Mouse (Mus musculus): ENCODE measurements around the gene Msl2. TPM values are rescaled to one million over a fixed set of nuclear protein-coding genes. Genes with fewer than 3 reads are reported as not detected.
A peak's percentile ranks its signal among the peaks of the same experiment; 100 is the strongest.

Msl2 gene
- polyA plus RNA-seq, 1 experiment from 2014 or later, result 4.7 TPM

DNA sequence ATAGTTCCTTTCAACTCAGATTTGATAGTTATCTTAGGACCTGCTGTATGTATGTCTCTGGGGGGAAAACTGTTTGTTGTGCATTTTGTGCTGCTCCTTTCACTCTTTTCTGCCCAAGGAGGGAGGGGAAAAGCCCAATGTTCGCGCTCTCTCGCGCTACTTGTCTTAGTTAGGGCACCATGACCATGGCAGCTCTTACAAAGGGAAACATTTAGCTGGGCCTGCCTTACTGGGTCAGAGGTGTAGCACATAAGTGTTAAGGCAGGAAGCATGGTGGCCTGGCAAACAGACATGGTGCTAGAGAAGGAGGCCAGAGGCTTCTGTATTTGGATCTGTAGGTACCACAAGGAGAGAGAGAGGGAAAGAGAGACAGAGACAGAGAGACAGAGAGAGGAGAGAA is 4.7 kb downstream of the Msl2 start:
- no peaks in the 10 kb centered on the region for H3K9me3 ChIP-seq (ENCODE audit: control insufficient read depth, low read length)
- no peaks in the 10 kb centered on the region for H3K27me3 ChIP-seq (replicated peaks; ENCODE audit: control insufficient read depth, insufficient read depth, low read length)
- ATAC-seq (replicated peaks; ENCODE audit: low FRiP score) (no peak), DNase-seq (ENCODE audit: low spot score) (no peak)
- peaks cover 20% of the 10 kb centered on the region for H3K4me1 ChIP-seq (replicated peaks; ENCODE audit: control insufficient read depth, insufficient read depth, low read length)
- no peaks in the 10 kb centered on the region for H3K36me3 ChIP-seq (ENCODE audit: control insufficient read depth, insufficient read depth, low read length)
- WGBS, result 62% methylated on average over 4 of the region's 4 CpGs
- peak overlapping the region; percentile 68 for H3K4me2 ChIP-seq
- no peak overlapping the region for H3K27ac ChIP-seq (ENCODE audit: low read depth, low read length)
- peak overlapping the region; percentile 36 for H3K4me3 ChIP-seq (ENCODE audit: low read depth, low read length)
- peak overlapping the region; percentile 38; the same call in 1 of the 2 replicates for H3K9ac ChIP-seq (ENCODE audit: low read depth, low read length)

DNA sequence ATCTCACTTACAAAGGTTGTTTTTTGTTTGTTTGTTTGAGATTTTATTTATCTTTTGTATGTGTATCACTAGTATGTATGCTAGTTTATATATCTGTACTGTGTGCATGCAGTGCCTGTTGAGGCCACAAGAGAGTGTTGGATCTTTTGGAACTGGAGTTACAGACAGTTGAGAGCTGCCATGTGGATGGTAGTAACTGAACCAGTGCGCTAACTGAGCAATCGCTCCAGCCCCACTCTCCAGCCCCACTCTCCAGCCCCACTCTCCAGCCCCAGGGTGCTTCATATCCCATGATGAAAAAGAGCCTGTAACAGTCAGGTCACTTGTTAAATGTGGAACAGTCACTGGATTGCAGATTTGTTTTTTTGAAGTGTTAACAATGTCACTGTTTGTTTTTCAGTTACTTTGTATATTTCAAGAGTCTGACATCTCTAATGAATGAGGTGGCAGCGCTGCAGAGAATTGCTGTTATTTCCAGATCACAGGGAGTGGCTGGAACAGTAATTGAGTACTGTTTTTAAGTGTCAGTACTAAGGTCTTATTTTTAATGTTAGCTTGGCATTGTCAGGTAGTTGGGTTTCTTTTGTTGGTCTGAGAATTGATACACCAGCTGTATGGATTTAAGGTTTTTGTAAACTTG is 6.3 kb downstream of the Msl2 start:
- Histone ChIP-seq H3K9ac (ENCODE audit: low read depth, low read length) (no peak overlapping the region), H3K4me2 (peak overlapping the region; percentile 68), H3K4me3 (ENCODE audit: low read depth, low read length) (no peak overlapping the region), H3K9me3 (ENCODE audit: control insufficient read depth, low read length) (no peaks in the 10 kb centered on the region), H3K36me3 (ENCODE audit: control insufficient read depth, insufficient read depth, low read length) (no peaks in the 10 kb centered on the region), H3K4me1 (replicated peaks; ENCODE audit: control insufficient read depth, insufficient read depth, low read length) (peaks cover 20% of the 10 kb centered on the region), H3K27me3 (replicated peaks; ENCODE audit: control insufficient read depth, insufficient read depth, low read length) (no peaks in the 10 kb centered on the region), H3K27ac (ENCODE audit: low read depth, low read length) (no peak overlapping the region)
- no peak for DNase-seq (ENCODE audit: low spot score)
- ATAC-seq (replicated peaks; ENCODE audit: low FRiP score), result no peak
- WGBS, result 74% methylated on average over 3 of the region's 3 CpGs

DNA sequence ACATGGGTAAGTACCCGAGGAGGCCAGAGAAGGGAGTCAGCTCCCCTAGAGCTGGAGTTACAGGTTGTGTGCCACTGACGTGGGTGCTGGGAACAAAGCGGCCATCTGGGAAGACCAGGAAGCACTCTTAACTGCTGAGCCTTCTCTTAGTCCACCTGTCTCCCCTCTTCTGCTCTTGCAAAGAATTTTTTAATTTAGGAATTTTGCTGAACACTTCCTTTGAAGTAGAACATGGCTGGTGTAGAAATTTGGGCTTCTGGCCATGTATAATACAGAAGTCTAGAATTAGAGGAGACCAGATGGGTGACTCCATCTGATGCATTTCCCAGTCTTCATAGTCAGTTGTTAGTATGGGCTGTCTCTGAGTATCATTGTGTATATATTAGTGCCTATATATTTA is 9.8 kb downstream of the Msl2 start:
- H3K4me3 ChIP-seq (ENCODE audit: low read depth, low read length), result no peak overlapping the region
- DNase-seq (ENCODE audit: low spot score), result no peak
- no peak for ATAC-seq (replicated peaks; ENCODE audit: low FRiP score)

GRCm38 (mm10) chr9:101095425-101095824 is 21.5 kb downstream of the Msl2 start:
- ATAC-seq (replicated peaks; ENCODE audit: low FRiP score), result no peak
- peaks cover 6% of the 10 kb centered on the region for H3K36me3 ChIP-seq (ENCODE audit: control insufficient read depth, insufficient read depth, low read length)
- peaks cover 5% of the 10 kb centered on the region; the same call in 1 of the 2 replicates for H3K9me3 ChIP-seq (ENCODE audit: control insufficient read depth, low read length)
- WGBS, result 90% methylated on average over 4 of the region's 4 CpGs
- no peaks in the 10 kb centered on the region for H3K27me3 ChIP-seq (replicated peaks; ENCODE audit: control insufficient read depth, insufficient read depth, low read length)
- H3K4me3 ChIP-seq (ENCODE audit: low read depth, low read length), result no peak overlapping the region
- H3K4me1 ChIP-seq (replicated peaks; ENCODE audit: control insufficient read depth, insufficient read depth, low read length), result peaks cover 8% of the 10 kb centered on the region
- H3K9ac ChIP-seq (ENCODE audit: low read depth, low read length), result no peak overlapping the region
- no peak overlapping the region for H3K4me2 ChIP-seq
- H3K27ac ChIP-seq (ENCODE audit: low read depth, low read length), result no peak overlapping the region
- DNase-seq (ENCODE audit: low spot score), result no peak

More for the DNA sequence above, 9.8 kb downstream of the Msl2 start:
- H3K27ac ChIP-seq (ENCODE audit: low read depth, low read length), result no peak overlapping the region
- H3K4me1 ChIP-seq (replicated peaks; ENCODE audit: control insufficient read depth, insufficient read depth, low read length), result peaks cover 11% of the 10 kb centered on the region
- H3K27me3 ChIP-seq (replicated peaks; ENCODE audit: control insufficient read depth, insufficient read depth, low read length), result no peaks in the 10 kb centered on the region
- WGBS, result 82% methylated on average over 3 of the region's 3 CpGs
- no peaks in the 10 kb centered on the region for H3K9me3 ChIP-seq (ENCODE audit: control insufficient read depth, low read length)
- H3K9ac ChIP-seq (ENCODE audit: low read depth, low read length), result no peak overlapping the region
- no peaks in the 10 kb centered on the region for H3K36me3 ChIP-seq (ENCODE audit: control insufficient read depth, insufficient read depth, low read length)
- no peak overlapping the region for H3K4me2 ChIP-seq

DNA sequence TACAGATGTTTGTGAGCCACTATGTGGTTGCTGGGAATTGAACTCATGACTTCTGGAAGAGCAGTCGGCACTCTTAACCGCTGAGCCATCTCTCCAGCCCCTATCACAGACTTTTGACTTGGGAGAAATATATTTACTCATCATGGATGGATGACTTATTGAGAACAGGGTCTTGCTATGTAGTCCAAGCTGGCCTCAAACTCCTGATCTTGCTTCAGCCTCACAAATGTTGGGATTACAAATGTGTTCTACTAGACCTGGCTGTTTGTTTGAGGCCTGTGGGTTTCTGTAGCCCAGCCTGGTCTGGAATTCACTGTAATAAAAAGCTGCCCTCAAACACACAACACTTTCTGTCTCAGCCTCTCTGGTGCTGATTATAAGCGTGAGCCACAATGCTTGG is 22.6 kb downstream of the Msl2 start:
- H3K4me2 ChIP-seq, result no peak overlapping the region
- DNase-seq (ENCODE audit: low spot score) (no peak), ATAC-seq (replicated peaks; ENCODE audit: low FRiP score) (no peak)
- H3K9me3 ChIP-seq (ENCODE audit: control insufficient read depth, low read length), result peaks cover 5% of the 10 kb centered on the region; the same call in 1 of the 2 replicates
- peaks cover 8% of the 10 kb centered on the region for H3K4me1 ChIP-seq (replicated peaks; ENCODE audit: control insufficient read depth, insufficient read depth, low read length)
- H3K27me3 ChIP-seq (replicated peaks; ENCODE audit: control insufficient read depth, insufficient read depth, low read length), result no peaks in the 10 kb centered on the region
- H3K9ac ChIP-seq (ENCODE audit: low read depth, low read length), result no peak overlapping the region
- H3K36me3 ChIP-seq (ENCODE audit: control insufficient read depth, insufficient read depth, low read length), result peaks cover 16% of the 10 kb centered on the region
- no peak overlapping the region for H3K4me3 ChIP-seq (ENCODE audit: low read depth, low read length)
- 96% methylated on average over 3 of the region's 3 CpGs for WGBS
- no peak overlapping the region for H3K27ac ChIP-seq (ENCODE audit: low read depth, low read length)

DNA sequence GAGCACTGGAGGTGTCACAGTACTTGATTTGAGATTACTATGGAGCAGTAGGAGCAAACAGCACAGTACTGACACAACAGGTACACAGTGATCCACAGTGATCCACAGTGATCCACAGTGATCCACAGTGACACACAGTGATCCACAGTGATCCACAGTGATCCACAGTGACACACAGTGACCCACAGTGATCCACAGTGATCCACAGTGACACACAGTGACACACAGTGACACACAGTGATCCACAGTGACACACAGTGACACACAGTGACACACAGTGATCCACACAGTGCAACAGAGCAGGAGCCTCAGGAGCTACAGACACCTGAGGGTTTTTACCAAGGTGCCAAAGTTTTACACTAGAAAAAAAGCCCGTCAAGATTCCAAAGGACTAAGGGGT is 23.6 kb downstream of the Msl2 start:
- H3K27ac ChIP-seq (ENCODE audit: low read depth, low read length), result no peak overlapping the region
- no peak overlapping the region for H3K4me2 ChIP-seq
- DNase-seq (ENCODE audit: low spot score) (no peak), ATAC-seq (replicated peaks; ENCODE audit: low FRiP score) (no peak)
- H3K4me3 ChIP-seq (ENCODE audit: low read depth, low read length), result no peak overlapping the region
- peaks cover 5% of the 10 kb centered on the region; the same call in 1 of the 2 replicates for H3K9me3 ChIP-seq (ENCODE audit: control insufficient read depth, low read length)
- peaks cover 18% of the 10 kb centered on the region for H3K36me3 ChIP-seq (ENCODE audit: control insufficient read depth, insufficient read depth, low read length)
- H3K4me1 ChIP-seq (replicated peaks; ENCODE audit: control insufficient read depth, insufficient read depth, low read length), result peaks cover 8% of the 10 kb centered on the region
- 60% methylated on average over 1 of the region's 1 CpGs for WGBS
- H3K27me3 ChIP-seq (replicated peaks; ENCODE audit: control insufficient read depth, insufficient read depth, low read length), result no peaks in the 10 kb centered on the region
- no peak overlapping the region for H3K9ac ChIP-seq (ENCODE audit: low read depth, low read length)

- 78% methylated on average over 6 of the region's 6 CpGs for WGBS
- no peak for DNase-seq (ENCODE audit: low spot score)
- no peak for ATAC-seq (replicated peaks; ENCODE audit: low FRiP score)
- no peak overlapping the region for H3K27ac ChIP-seq (ENCODE audit: low read depth, low read length)
- H3K4me2 ChIP-seq, result no peak overlapping the region
- no peaks in the 10 kb centered on the region for H3K27me3 ChIP-seq (replicated peaks; ENCODE audit: control insufficient read depth, insufficient read depth, low read length)
- no peak overlapping the region for H3K4me3 ChIP-seq (ENCODE audit: low read depth, low read length)
- peaks cover 18% of the 10 kb centered on the region for H3K36me3 ChIP-seq (ENCODE audit: control insufficient read depth, insufficient read depth, low read length)
- peaks cover 5% of the 10 kb centered on the region; the same call in 1 of the 2 replicates for H3K9me3 ChIP-seq (ENCODE audit: control insufficient read depth, low read length)
- no peak overlapping the region for H3K9ac ChIP-seq (ENCODE audit: low read depth, low read length)
- peaks cover 8% of the 10 kb centered on the region for H3K4me1 ChIP-seq (replicated peaks; ENCODE audit: control insufficient read depth, insufficient read depth, low read length)
Observed at GRCm38 (mm10) chr9:101099445-101099844, 25.5 kb downstream of the Msl2 start.

DNA sequence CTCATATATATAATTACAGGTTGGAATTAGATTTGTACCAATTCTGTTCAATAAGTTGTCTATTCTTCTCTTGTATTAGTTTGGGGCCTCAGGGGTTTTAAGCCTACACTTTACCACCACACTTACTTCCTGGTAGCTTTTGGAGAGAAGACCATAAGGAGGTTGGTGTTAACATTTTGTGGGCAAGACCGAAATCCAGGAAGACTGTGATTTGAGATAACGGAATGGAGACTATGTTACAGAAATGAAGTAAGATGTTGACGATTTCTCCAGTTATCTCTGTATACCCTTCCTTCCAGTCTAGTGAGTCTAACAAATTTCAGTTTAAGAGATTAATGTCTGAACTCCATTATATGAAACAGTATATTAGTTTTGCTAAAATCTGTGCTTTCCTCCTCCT is 26.3 kb downstream of the Msl2 start:
- ATAC-seq (replicated peaks; ENCODE audit: low FRiP score), result no peak
- no peak for DNase-seq (ENCODE audit: low spot score)
- 50% methylated on average over 3 of the region's 3 CpGs for WGBS
- Histone ChIP-seq H3K27me3 (replicated peaks; ENCODE audit: control insufficient read depth, insufficient read depth, low read length) (no peaks in the 10 kb centered on the region), H3K4me2 (no peak overlapping the region), H3K27ac (ENCODE audit: low read depth, low read length) (no peak overlapping the region), H3K4me1 (replicated peaks; ENCODE audit: control insufficient read depth, insufficient read depth, low read length) (peaks cover 8% of the 10 kb centered on the region), H3K9ac (ENCODE audit: low read depth, low read length) (no peak overlapping the region), H3K4me3 (ENCODE audit: low read depth, low read length) (no peak overlapping the region), H3K36me3 (ENCODE audit: control insufficient read depth, insufficient read depth, low read length) (peaks cover 18% of the 10 kb centered on the region), H3K9me3 (ENCODE audit: control insufficient read depth, low read length) (peaks cover 5% of the 10 kb centered on the region; the same call in 1 of the 2 replicates)

- ATAC-seq (replicated peaks; ENCODE audit: low FRiP score), result no peak
- H3K36me3 ChIP-seq (ENCODE audit: control insufficient read depth, insufficient read depth, low read length), result peaks cover 18% of the 10 kb centered on the region
- WGBS, result 97% methylated on average over 8 of the region's 8 CpGs
Observed at GRCm38 (mm10) chr9:101101547-101101946, 27.6 kb downstream of the Msl2 start.

More at GRCm38 (mm10) chr9:101101547-101101946, 27.6 kb downstream of the Msl2 start:
- no peak overlapping the region for H3K4me3 ChIP-seq (ENCODE audit: low read depth, low read length)
- no peak for DNase-seq (ENCODE audit: low spot score)
- H3K4me1 ChIP-seq (replicated peaks; ENCODE audit: control insufficient read depth, insufficient read depth, low read length), result peaks cover 8% of the 10 kb centered on the region
- H3K9me3 ChIP-seq (ENCODE audit: control insufficient read depth, low read length), result peaks cover 5% of the 10 kb centered on the region; the same call in 1 of the 2 replicates
- no peak overlapping the region for H3K9ac ChIP-seq (ENCODE audit: low read depth, low read length)
- H3K27ac ChIP-seq (ENCODE audit: low read depth, low read length), result no peak overlapping the region
- no peaks in the 10 kb centered on the region for H3K27me3 ChIP-seq (replicated peaks; ENCODE audit: control insufficient read depth, insufficient read depth, low read length)
- H3K4me2 ChIP-seq, result no peak overlapping the region

Data from liver, embryonic 11.5 days (tissue).